Mouse (Mus musculus) liver, adult 2 months (tissue): ENCODE data around the gene Fam207a.

Experiments used
- CTCF ChIP-seq: fragments of 200-500 bp; IDR thresholded peaks from 2 replicates; pipeline ENCODE4 v1.5.1; 2011; ENCODE audit warnings: low read depth, low read length, control low read depth
- POLR2A ChIP-seq: fragments of 200-500 bp; IDR thresholded peaks from 2 replicates; pipeline ENCODE4 v1.6.1; 2011; ENCODE audit warnings: low read length, control low read depth; ENCODE audit not compliant: insufficient read depth; ENCODE audit errors: extremely low read depth

- TF ChIP-seq CTCF, result no peak
- TF ChIP-seq POLR2A, result no peak
Measured at GRCm38 (mm10) chr10:77470763-77471162, 44.8 kb downstream of the Fam207a start.
